Mouse (Mus musculus): ENCODE measurements around the gene Rab3d. TPM values are rescaled to one million over a fixed set of nuclear protein-coding genes. Genes with fewer than 3 reads are reported as not detected.

Rab3d gene
- polyA plus RNA-seq, 1 experiment from 2014 or later: 9.3 TPM

GRCm38 (mm10) chr9:21924099-21924493 is 6.1 kb upstream of the Rab3d start:
- Histone ChIP-seq H3K27me3 (ENCODE audit: insufficient read depth, low read length) (no peaks in the 10 kb centered on the region), H3K9me3 (ENCODE audit: low read length) (no peaks in the 10 kb centered on the region), H3K4me3 (ENCODE audit: low read depth, low read length) (no peak overlapping the region), H3K36me3 (replicated peaks; ENCODE audit: insufficient read depth, low read length) (no peaks in the 10 kb centered on the region), H3K27ac (ENCODE audit: low read depth) (peak overlapping the region; percentile 92), H3K4me2 (ENCODE audit: low read depth, low read length) (peak overlapping the region; percentile 43), H3K4me1 (ENCODE audit: insufficient read depth) (peaks cover 31% of the 10 kb centered on the region), H3K9ac (replicated peaks) (peak overlapping the region; percentile 27)
- DNase-seq: peak; percentile 92
- peak; percentile 79 for ATAC-seq
- 32% methylated on average over 6 of the region's 6 CpGs for WGBS (ENCODE audit: insufficient replicate concordance)
- TF ChIP-seq CTCF (IDR thresholded peaks at IDR 0.05; ENCODE audit: low read depth): no peak
- peak; percentile 93 for TF ChIP-seq EP300 (IDR thresholded peaks at IDR 0.05; ENCODE audit: low read depth)

GRCm38 (mm10) chr9:21923490-21924098 is 5.6 kb upstream of the Rab3d start:
- Histone ChIP-seq H3K9me3 (ENCODE audit: low read length) (no peaks in the 10 kb centered on the region), H3K36me3 (replicated peaks; ENCODE audit: insufficient read depth, low read length) (no peaks in the 10 kb centered on the region), H3K9ac (replicated peaks) (peak overlapping the region; percentile 27), H3K4me1 (ENCODE audit: insufficient read depth) (peaks cover 36% of the 10 kb centered on the region), H3K27me3 (ENCODE audit: insufficient read depth, low read length) (no peaks in the 10 kb centered on the region), H3K4me3 (ENCODE audit: low read depth, low read length) (no peak overlapping the region), H3K27ac (ENCODE audit: low read depth) (peak overlapping the region; percentile 92), H3K4me2 (ENCODE audit: low read depth, low read length) (peak overlapping the region; percentile 43)
- no peak for TF ChIP-seq EP300 (IDR thresholded peaks at IDR 0.05; ENCODE audit: low read depth)
- TF ChIP-seq CTCF (IDR thresholded peaks at IDR 0.05; ENCODE audit: low read depth): no peak
- ATAC-seq (no peak), DNase-seq (no peak)
- WGBS (ENCODE audit: insufficient replicate concordance): 14% methylated on average over 3 of the region's 3 CpGs

GRCm38 (mm10) chr9:21923036-21923435 is 5.0 kb upstream of the Rab3d start:
- no peak for TF ChIP-seq CTCF (IDR thresholded peaks at IDR 0.05; ENCODE audit: low read depth)
- TF ChIP-seq EP300 (IDR thresholded peaks at IDR 0.05; ENCODE audit: low read depth): no peak
- peaks cover 42% of the 10 kb centered on the region for H3K4me1 ChIP-seq (ENCODE audit: insufficient read depth)
- H3K4me2 ChIP-seq (ENCODE audit: low read depth, low read length): no peak overlapping the region
- ATAC-seq (no peak), DNase-seq (no peak)
- peak overlapping the region; percentile 92 for H3K27ac ChIP-seq (ENCODE audit: low read depth)
- no peaks in the 10 kb centered on the region for H3K9me3 ChIP-seq (ENCODE audit: low read length)
- H3K4me3 ChIP-seq (ENCODE audit: low read depth, low read length): no peak overlapping the region
- H3K9ac ChIP-seq (replicated peaks): no peak overlapping the region
- no peaks in the 10 kb centered on the region for H3K36me3 ChIP-seq (replicated peaks; ENCODE audit: insufficient read depth, low read length)
- 71% methylated on average over 4 of the region's 4 CpGs for WGBS (ENCODE audit: insufficient replicate concordance)
- no peaks in the 10 kb centered on the region for H3K27me3 ChIP-seq (ENCODE audit: insufficient read depth, low read length)

GRCm38 (mm10) chr9:21918692-21919384 is 846 bp upstream of the Rab3d start:
- DNase-seq (no peak), ATAC-seq (no peak)
- peaks cover 34% of the 10 kb centered on the region for H3K4me1 ChIP-seq (ENCODE audit: insufficient read depth)
- H3K9ac ChIP-seq (replicated peaks): peak overlapping the region; percentile 28; the same call in 1 of the 2 replicates
- no peak overlapping the region for H3K27ac ChIP-seq (ENCODE audit: low read depth)
- H3K4me3 ChIP-seq (ENCODE audit: low read depth, low read length): peak overlapping the region; percentile 79
- H3K36me3 ChIP-seq (replicated peaks; ENCODE audit: insufficient read depth, low read length): peaks cover 9% of the 10 kb centered on the region
- 26% methylated on average over 5 of the region's 5 CpGs for WGBS (ENCODE audit: insufficient replicate concordance)
- TF ChIP-seq CTCF (IDR thresholded peaks at IDR 0.05; ENCODE audit: low read depth) (no peak), EP300 (IDR thresholded peaks at IDR 0.05; ENCODE audit: low read depth) (no peak)
- H3K27me3 ChIP-seq (ENCODE audit: insufficient read depth, low read length): no peaks in the 10 kb centered on the region
- H3K9me3 ChIP-seq (ENCODE audit: low read length): no peaks in the 10 kb centered on the region
- peak overlapping the region; percentile 96 for H3K4me2 ChIP-seq (ENCODE audit: low read depth, low read length)

- no peaks in the 10 kb centered on the region for H3K27me3 ChIP-seq (ENCODE audit: insufficient read depth, low read length)
- WGBS (ENCODE audit: insufficient replicate concordance): 2% methylated on average over 34 of the region's 35 CpGs
- peak overlapping the region; percentile 96 for H3K4me2 ChIP-seq (ENCODE audit: low read depth, low read length)
- peaks cover 25% of the 10 kb centered on the region for H3K4me1 ChIP-seq (ENCODE audit: insufficient read depth)
- no peaks in the 10 kb centered on the region for H3K9me3 ChIP-seq (ENCODE audit: low read length)
- TF ChIP-seq CTCF (IDR thresholded peaks at IDR 0.05; ENCODE audit: low read depth) (no peak), EP300 (IDR thresholded peaks at IDR 0.05; ENCODE audit: low read depth) (no peak)
- DNase-seq: no peak
- peak overlapping the region; percentile 76 for H3K27ac ChIP-seq (ENCODE audit: low read depth)
- peak overlapping the region; percentile 74 for H3K9ac ChIP-seq (replicated peaks)
- ATAC-seq: peak; percentile 33
- H3K36me3 ChIP-seq (replicated peaks; ENCODE audit: insufficient read depth, low read length): peaks cover 9% of the 10 kb centered on the region
- H3K4me3 ChIP-seq (ENCODE audit: low read depth, low read length): peak overlapping the region; percentile 79
These were observed 428 bp downstream of the Rab3d start for GRCm38 (mm10) chr9:21917493-21918034.

- TF ChIP-seq CTCF (IDR thresholded peaks at IDR 0.05; ENCODE audit: low read depth): no peak
- TF ChIP-seq EP300 (IDR thresholded peaks at IDR 0.05; ENCODE audit: low read depth): no peak
- H3K4me2 ChIP-seq (ENCODE audit: low read depth, low read length): peak overlapping the region; percentile 96
- H3K9ac ChIP-seq (replicated peaks): peak overlapping the region; percentile 74
- no peaks in the 10 kb centered on the region for H3K27me3 ChIP-seq (ENCODE audit: insufficient read depth, low read length)
- no peak for ATAC-seq
- H3K36me3 ChIP-seq (replicated peaks; ENCODE audit: insufficient read depth, low read length): peaks cover 9% of the 10 kb centered on the region
- H3K9me3 ChIP-seq (ENCODE audit: low read length): no peaks in the 10 kb centered on the region
- 33% methylated on average over 3 of the region's 3 CpGs for WGBS (ENCODE audit: insufficient replicate concordance)
- H3K4me3 ChIP-seq (ENCODE audit: low read depth, low read length): peak overlapping the region; percentile 79
- H3K27ac ChIP-seq (ENCODE audit: low read depth): peak overlapping the region; percentile 76; the same call in 1 of the 2 replicates
- peaks cover 25% of the 10 kb centered on the region for H3K4me1 ChIP-seq (ENCODE audit: insufficient read depth)
- no peak for DNase-seq
These were observed 1.0 kb downstream of the Rab3d start for GRCm38 (mm10) chr9:21916851-21917492.
